ENCODE assay signal across 12 mouse cellular contexts in the genomic region with DNA sequence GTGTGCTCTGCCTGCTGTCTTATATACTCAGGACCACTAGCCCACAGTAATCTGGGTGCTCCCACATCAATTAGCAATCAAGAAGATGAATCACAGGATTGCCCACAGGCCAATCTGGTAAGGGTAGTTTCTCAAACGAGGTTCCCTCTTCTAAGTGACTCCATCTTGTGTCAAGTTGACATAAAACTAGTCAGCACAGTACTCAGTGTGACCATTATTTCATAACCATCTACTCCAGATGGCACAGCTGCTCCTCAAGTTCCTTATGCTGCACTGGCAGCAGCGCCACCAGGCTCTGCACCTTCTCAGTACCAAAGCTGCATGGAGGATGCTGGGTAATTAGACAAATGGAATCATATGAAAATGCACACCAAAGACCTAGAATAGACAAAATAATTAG.
"Had no signal": no experiment of that assay in that cellular context is flagged by ENCODE, and none has a peak within 500 bp of the region (broad histone marks: within the 10 kb centered on the region; RNA-seq: fewer than 3 reads in every experiment).

No protein-coding gene starts in this region.

- ATAC-seq: liver, postnatal 0 days; lung, postnatal 0 days; midbrain, embryonic 13.5 days; midbrain, embryonic 15.5 days had no signal

- DNase-seq: liver, embryonic 13.5 days; liver, postnatal 0 days; lung, adult 2 months; lung, postnatal 14 days; lung, postnatal 36 days; right cerebral cortex, postnatal 14 days; thymus, adult 18-20 months; thymus, postnatal 14 days; thymus, postnatal 4 days had no signal
